Mouse (Mus musculus) heart, embryonic 10.5 days (tissue): Measurements from ENCODE around the gene Cdhr4. TPM values are rescaled to one million over a fixed set of nuclear protein-coding genes. Genes with fewer than 3 reads are reported as not detected.
A peak's percentile ranks its signal among the peaks of the same experiment; 100 is the strongest.

Source experiments
- DNase-seq: peaks from one replicate; pipeline ENCODE4 v3.0.0-alpha.2; 2017; ENCODE audit warnings: low spot score
- H3K27ac ChIP-seq: fragments of 300-500 bp; sonication (generic); 2 replicates; pipeline ENCODE4 v1.5.1; 2016; ENCODE audit warnings: mild to moderate bottlenecking
- H3K27me3 ChIP-seq: fragments of 300-500 bp; sonication (generic); 2 replicates; pipeline ENCODE4 v1.6.1; 2016; ENCODE audit warnings: mild to moderate bottlenecking; ENCODE audit not compliant: poor library complexity, insufficient read depth, severe bottlenecking
- H3K36me3 ChIP-seq: fragments of 300-500 bp; sonication (generic); 2 replicates; pipeline ENCODE4 v1.6.1; 2016; ENCODE audit warnings: mild to moderate bottlenecking, moderate library complexity
- H3K4me1 ChIP-seq: fragments of 300-500 bp; sonication (generic); 2 replicates; pipeline ENCODE4 v1.6.1; 2016; ENCODE audit warnings: mild to moderate bottlenecking
- H3K4me3 ChIP-seq: fragments of 300-500 bp; sonication (generic); 2 replicates; pipeline ENCODE4 v1.5.1; 2016; ENCODE audit warnings: mild to moderate bottlenecking, moderate library complexity
- H3K9me3 ChIP-seq: fragments of 300-500 bp; sonication (generic); 2 replicates; pipeline ENCODE4 v1.6.1; 2016; ENCODE audit warnings: mild to moderate bottlenecking, moderate library complexity
- WGBS: fragments of 180-500 bp; shearing (Covaris S2); methylation state at CpG from one replicate; pipeline ENCODE4 v1.1.7; 2016; 5-methylcytosine and 5-hydroxymethylcytosine counted together
- polyA plus RNA-seq: library from polyadenylated mRNA; unstranded; fragments of >200 nt; fragmentation: Nextera tagmentation; extraction: Ambion mirVana; gene quantifications from 2 replicates; pipeline ENCODE4 v1.2.1, GENCODE M21; 2016

Cdhr4 gene
- polyA plus RNA-seq, 1 experiment from 2014 or later, result 4.0 TPM

DNA sequence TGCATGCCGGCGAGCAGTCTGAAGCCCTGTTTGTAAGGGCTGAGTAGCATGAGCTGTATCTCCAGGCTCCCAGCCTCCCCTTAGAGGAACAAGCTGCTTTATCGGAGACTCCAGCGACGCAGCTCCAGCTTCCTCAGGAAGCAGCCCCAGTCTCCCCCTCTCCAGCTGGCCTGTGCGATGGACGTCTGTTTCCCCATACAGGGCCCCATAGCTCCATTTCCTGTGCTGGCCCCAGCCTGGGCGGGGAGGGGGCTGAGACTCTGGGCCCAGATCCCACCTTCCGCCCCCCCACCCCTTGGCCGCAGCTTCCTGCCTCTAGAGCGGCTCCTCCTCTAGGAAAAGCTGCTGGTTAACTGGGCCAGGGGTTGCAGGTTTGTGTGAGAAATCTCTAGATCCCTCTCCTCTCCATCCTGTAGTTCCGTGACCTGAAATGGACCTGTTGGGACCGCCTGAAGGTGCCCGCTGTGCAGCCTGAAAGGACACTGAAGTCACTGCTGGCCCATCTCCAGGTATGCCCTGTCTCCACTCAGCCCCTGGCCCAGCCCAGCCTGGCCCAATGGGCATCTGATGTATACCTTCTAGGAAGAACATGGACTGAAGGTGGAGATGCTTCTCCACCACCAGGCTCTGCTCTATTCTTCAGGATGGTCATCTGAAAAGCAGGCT, 9.5 kb upstream of the Cdhr4 start, which contains the start of gene Gm20661:
TSS of gene Gm20661 (plus strand) at position 378 of the 666 bp plus-strand sequence.
- Histone ChIP-seq H3K4me1 (peaks cover 66% of the 10 kb centered on the region), H3K27ac (peak within 1 kb of the TSS; percentile 92), H3K36me3 (peaks cover 27% of the 10 kb centered on the region), H3K27me3 (no peaks in the 10 kb centered on the region), H3K4me3 (peak within 1 kb of the TSS; percentile 86), H3K9me3 (no peaks in the 10 kb centered on the region)
- 21% methylated on average over 14 of the region's 14 CpGs for WGBS
- DNase-seq, result peak; percentile 96

DNA sequence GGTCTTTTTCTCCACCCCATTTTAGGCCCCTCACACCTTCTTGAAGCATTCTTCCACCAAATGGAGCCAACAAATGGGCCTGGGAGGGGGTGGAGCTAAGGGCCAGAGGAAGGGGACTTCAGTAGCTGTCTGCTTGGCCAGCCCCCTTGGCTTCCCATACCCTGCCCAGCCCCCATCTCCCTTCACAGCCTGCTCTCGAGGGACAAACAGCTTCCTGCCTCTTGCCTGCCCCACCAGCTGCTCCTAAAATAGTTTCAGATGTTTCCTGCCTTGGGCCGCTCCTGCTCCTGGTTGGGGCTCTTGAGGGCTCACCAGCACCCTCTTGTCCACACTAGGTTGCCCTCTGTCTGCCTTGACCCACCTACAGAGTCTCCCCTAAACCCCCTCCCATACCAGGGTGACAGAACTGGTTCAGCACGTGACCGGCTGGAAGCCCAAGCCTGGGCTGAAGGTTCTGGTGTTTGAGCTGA, 8.8 kb upstream of the Cdhr4 start:
- peak; percentile 92 for DNase-seq
- peak overlapping the region; percentile 92 for H3K27ac ChIP-seq
- peaks cover 60% of the 10 kb centered on the region for H3K4me1 ChIP-seq
- no peaks in the 10 kb centered on the region for H3K27me3 ChIP-seq
- H3K4me3 ChIP-seq, result peak overlapping the region; percentile 86
- peaks cover 24% of the 10 kb centered on the region for H3K36me3 ChIP-seq
- H3K9me3 ChIP-seq, result no peaks in the 10 kb centered on the region
- WGBS, result 4% methylated on average over 4 of the region's 4 CpGs

DNA sequence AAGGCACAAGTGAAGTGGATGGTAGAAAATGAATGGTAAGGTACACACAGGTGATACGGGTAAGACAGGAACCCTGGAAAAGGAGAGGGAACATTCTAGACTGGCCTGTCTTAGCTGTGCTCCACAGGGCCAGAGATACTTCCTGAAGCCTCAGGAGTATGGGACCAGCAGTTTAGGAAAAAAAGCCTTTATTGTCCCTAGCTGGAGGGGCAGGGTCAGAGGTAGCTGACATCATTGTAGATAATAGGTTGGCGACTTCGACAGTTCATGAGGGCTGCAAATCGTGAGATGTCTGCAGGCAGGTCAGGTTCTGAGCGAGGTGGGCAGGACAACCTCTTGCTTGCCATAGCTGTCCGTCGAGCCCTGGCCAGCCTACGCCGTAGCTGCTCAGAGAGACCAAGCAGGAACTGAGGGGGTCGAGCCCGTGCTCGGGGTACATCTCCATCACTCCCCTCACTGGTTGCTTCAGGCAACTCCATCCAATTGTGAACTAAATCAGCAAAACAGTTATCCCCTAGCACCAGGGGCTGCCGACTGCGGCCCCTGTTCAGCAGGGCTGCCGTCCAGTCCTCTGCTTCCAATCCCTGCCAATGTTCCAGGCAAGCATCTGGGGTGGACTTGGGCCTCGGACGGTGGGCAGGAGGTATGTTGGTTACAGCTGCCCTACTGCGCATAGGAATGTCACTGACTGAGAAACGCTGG, 8.1 kb upstream of the Cdhr4 start:
- Histone ChIP-seq H3K36me3 (peaks cover 17% of the 10 kb centered on the region), H3K9me3 (no peaks in the 10 kb centered on the region), H3K4me3 (peak overlapping the region; percentile 86), H3K4me1 (peaks cover 60% of the 10 kb centered on the region), H3K27ac (peak overlapping the region; percentile 92), H3K27me3 (no peaks in the 10 kb centered on the region)
- DNase-seq, result no peak
- WGBS, result 48% methylated on average over 19 of the region's 19 CpGs

GRCm38 (mm10) chr9:107984754-107985055, 7.6 kb upstream of the Cdhr4 start:
- WGBS, result 45% methylated on average over 9 of the region's 9 CpGs
- Histone ChIP-seq H3K4me1 (peaks cover 58% of the 10 kb centered on the region), H3K27ac (peak overlapping the region; percentile 92), H3K36me3 (peaks cover 12% of the 10 kb centered on the region; the same call in 1 of the 2 replicates), H3K4me3 (peak overlapping the region; percentile 86), H3K27me3 (no peaks in the 10 kb centered on the region), H3K9me3 (no peaks in the 10 kb centered on the region)
- DNase-seq, result no peak

- WGBS, result under 1% methylated on average over 58 of the region's 58 CpGs
These were observed 6.9 kb upstream of the Cdhr4 start, which contains the start of gene Inka1 for GRCm38 (mm10) chr9:107985131-107986119. Inka1 (minus strand) TSS chr9:107985879.

DNA sequence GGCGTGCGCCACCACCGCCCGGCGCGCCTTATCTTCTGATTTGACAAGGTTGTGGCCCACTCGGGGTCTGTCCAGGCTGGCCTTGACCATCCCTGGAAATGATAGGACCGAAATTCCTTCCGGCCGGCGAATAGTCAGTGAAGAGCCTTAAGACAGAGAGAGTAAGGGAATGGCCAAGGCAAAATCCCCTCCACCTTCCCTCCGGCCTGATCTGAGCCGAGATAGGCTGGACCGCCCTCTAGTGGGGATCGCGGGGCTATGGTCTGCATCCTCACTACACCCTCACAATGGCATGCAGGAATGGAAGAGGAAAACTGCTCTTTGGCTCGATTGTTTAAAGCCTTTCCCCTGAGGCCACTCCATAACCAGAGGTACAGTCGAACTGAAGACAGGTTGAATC, 5.9 kb upstream of the Cdhr4 start:
- Histone ChIP-seq H3K36me3 (peaks cover 5% of the 10 kb centered on the region; the same call in 1 of the 2 replicates), H3K4me3 (peak overlapping the region; percentile 86), H3K27me3 (no peaks in the 10 kb centered on the region), H3K4me1 (peaks cover 44% of the 10 kb centered on the region), H3K9me3 (no peaks in the 10 kb centered on the region), H3K27ac (peak overlapping the region; percentile 92)
- WGBS, result 1% methylated on average over 18 of the region's 18 CpGs
- peak; percentile 90 for DNase-seq

More at GRCm38 (mm10) chr9:107985131-107986119, 6.9 kb upstream of the Cdhr4 start, which contains the start of gene Inka1:
- Histone ChIP-seq H3K27me3 (no peaks in the 10 kb centered on the region), H3K4me3 (peak within 1 kb of the TSS; percentile 86), H3K36me3 (peaks cover 5% of the 10 kb centered on the region; the same call in 1 of the 2 replicates), H3K9me3 (no peaks in the 10 kb centered on the region), H3K4me1 (peaks cover 54% of the 10 kb centered on the region), H3K27ac (peak within 1 kb of the TSS; percentile 92)
- DNase-seq, result peak; percentile 96

GRCm38 (mm10) chr9:107987950-107988349, 4.3 kb upstream of the Cdhr4 start:
- H3K27me3 ChIP-seq, result no peaks in the 10 kb centered on the region
- no peak overlapping the region for H3K27ac ChIP-seq
- H3K9me3 ChIP-seq, result no peaks in the 10 kb centered on the region
- peaks cover 5% of the 10 kb centered on the region; the same call in 1 of the 2 replicates for H3K36me3 ChIP-seq
- no peak overlapping the region for H3K4me3 ChIP-seq
- no peak for DNase-seq
- WGBS, result 64% methylated on average over 3 of the region's 3 CpGs
- peaks cover 32% of the 10 kb centered on the region for H3K4me1 ChIP-seq

- Histone ChIP-seq H3K4me1 (peaks cover 15% of the 10 kb centered on the region), H3K27me3 (no peaks in the 10 kb centered on the region), H3K36me3 (no peaks in the 10 kb centered on the region), H3K27ac (no peak overlapping the region), H3K9me3 (no peaks in the 10 kb centered on the region), H3K4me3 (no peak overlapping the region)
- DNase-seq, result no peak
- 88% methylated on average over 11 of the region's 11 CpGs for WGBS
These were observed 716 bp downstream of the Cdhr4 start for GRCm38 (mm10) chr9:107993013-107993412.

- Histone ChIP-seq H3K9me3 (no peaks in the 10 kb centered on the region), H3K36me3 (no peaks in the 10 kb centered on the region), H3K27ac (no peak overlapping the region), H3K4me1 (peaks cover 15% of the 10 kb centered on the region), H3K4me3 (no peak overlapping the region), H3K27me3 (no peaks in the 10 kb centered on the region)
- WGBS, result 38% methylated on average over 2 of the region's 2 CpGs
- DNase-seq, result peak; percentile 47
These were observed 2.2 kb downstream of the Cdhr4 start for GRCm38 (mm10) chr9:107994464-107994863.

GRCm38 (mm10) chr9:107995513-107995912, 3.2 kb downstream of the Cdhr4 start:
- Histone ChIP-seq H3K4me1 (peaks cover 15% of the 10 kb centered on the region), H3K27ac (0 out of 2 replicates have a peak overlapping the region, but pooled peaks have one; percentile 12), H3K36me3 (no peaks in the 10 kb centered on the region), H3K27me3 (no peaks in the 10 kb centered on the region), H3K4me3 (no peak overlapping the region), H3K9me3 (no peaks in the 10 kb centered on the region)
- DNase-seq, result peak; percentile 73
- WGBS, result 89% methylated on average over 21 of the region's 21 CpGs

DNA sequence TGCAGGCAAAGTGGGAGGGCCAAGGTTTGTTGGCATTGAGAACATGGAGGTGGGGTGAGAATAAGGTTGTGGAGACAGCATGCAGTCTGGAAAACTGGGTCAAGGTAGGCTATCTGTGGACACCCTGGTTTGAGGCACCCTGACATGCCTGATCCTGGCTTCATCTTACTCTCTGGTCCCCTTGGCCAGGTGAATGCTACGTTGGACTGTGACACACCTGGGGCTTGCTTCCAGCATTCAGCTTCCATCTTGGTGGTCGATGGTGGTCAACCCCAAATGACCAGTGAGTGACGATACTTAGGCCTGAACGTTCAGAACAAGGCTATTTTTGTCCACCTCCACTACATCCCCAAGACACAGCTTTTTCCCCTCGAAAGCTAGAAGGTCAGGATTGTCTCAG, 3.8 kb downstream of the Cdhr4 start, which contains the start of gene Gm20662:
TSS of gene Gm20662 (plus strand) at position 301 of the 400 bp plus-strand sequence.
- no peaks in the 10 kb centered on the region for H3K27me3 ChIP-seq
- DNase-seq, result no peak
- H3K27ac ChIP-seq, result 0 out of 2 replicates have a peak within 1 kb of the TSS, but pooled peaks have one; percentile 12
- WGBS, result 86% methylated on average over 5 of the region's 5 CpGs
- no peaks in the 10 kb centered on the region for H3K9me3 ChIP-seq
- peaks cover 15% of the 10 kb centered on the region for H3K4me1 ChIP-seq
- H3K36me3 ChIP-seq, result no peaks in the 10 kb centered on the region
- no peak within 1 kb of the TSS for H3K4me3 ChIP-seq
